ENCODE assay signal across 7 mouse cellular contexts in the genomic region with DNA sequence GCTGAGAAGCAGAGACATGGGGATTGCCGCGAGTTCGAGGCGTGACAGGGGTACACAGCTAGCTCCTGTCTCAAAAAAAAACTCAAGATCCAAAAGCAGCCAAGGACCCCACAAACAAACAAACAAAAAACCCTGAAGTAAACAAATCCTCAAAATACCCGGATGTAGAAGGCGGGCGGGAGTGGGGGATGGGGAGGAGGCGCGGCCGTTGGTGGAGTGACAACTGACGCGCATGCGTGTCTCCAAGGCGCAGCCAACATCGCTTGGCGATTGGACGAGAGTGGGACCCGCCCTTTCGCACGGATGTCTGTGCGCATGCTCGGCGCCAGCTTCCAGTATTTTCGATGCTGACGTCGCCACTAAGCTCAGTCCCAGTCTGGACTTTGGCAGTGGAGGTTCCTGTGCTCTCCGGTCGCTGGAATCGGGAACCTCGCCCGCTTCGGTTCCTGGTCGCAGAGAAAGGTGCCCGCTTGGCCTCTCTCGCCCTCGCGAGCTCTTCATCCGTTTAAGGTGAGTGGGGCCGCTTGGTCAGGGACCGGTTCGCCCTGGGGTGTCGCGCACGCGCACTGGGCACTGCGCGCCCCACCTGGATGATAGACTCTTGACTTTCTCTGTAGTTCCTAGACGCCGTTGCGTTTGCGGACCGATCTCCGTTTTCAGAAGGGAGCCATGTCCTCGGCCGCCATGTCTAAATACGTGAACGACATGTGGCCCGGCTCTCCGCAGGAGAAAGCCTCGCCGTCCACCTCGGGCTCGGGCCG. TPM values are rescaled to one million over a fixed set of nuclear protein-coding genes. Genes with fewer than 3 reads are reported as not detected.
DNase-seq lines count a peak whose midpoint lies in the region; ATAC-seq and TF ChIP-seq lines count a peak whose summit lies in the region.

A gene (plus strand): TSS at position 335 of the 761 bp plus-strand sequence.

- H3K27me3 ChIP-seq in intestine, postnatal 0 days (replicated peaks; ENCODE audit: control insufficient read depth, insufficient read depth, low read length), result no peaks in the 10 kb centered on the region
- H3K27me3 ChIP-seq in midbrain, embryonic 12.5 days, result no peaks in the 10 kb centered on the region
- H3K27me3 ChIP-seq in small intestine, adult 2 months (ENCODE audit: control insufficient read depth, insufficient read depth, low read length), result no peaks in the 10 kb centered on the region

- H3K27ac ChIP-seq in intestine, postnatal 0 days (ENCODE audit: low read depth, low read length), result peak within 1 kb of the TSS; percentile 94
- H3K27ac ChIP-seq in midbrain, embryonic 12.5 days (replicated peaks), result peak within 1 kb of the TSS; percentile 92
- peak within 1 kb of the TSS; percentile 99 for H3K27ac ChIP-seq in small intestine, adult 2 months (ENCODE audit: insufficient read depth, low read depth, low read length)

- peak; percentile 97 for DNase-seq in adrenal gland, adult 8-10 months
- peak; percentile 96 for DNase-seq in embryo, embryonic 9.5 days (ENCODE audit: extremely low spot score)
- no peak for DNase-seq in gonadal fat pad, adult 2 months (ENCODE audit: low read depth)
- peak; percentile 99 for DNase-seq in left cerebral cortex, postnatal 4 days

- peak; percentile 100 for TF ChIP-seq POLR2A in small intestine, adult 2 months (IDR thresholded peaks at IDR 0.05; ENCODE audit: low read depth, low read length)

- WGBS in intestine, postnatal 0 days, result under 1% methylated on average over 64 of the region's 64 CpGs
- WGBS in midbrain, embryonic 12.5 days, result under 1% methylated on average over 64 of the region's 64 CpGs
- under 1% methylated on average over 64 of the region's 64 CpGs for WGBS in small intestine, adult 2 months

- peak within 1 kb of the TSS; percentile 69 for H3K4me2 ChIP-seq in intestine, postnatal 0 days (replicated peaks; ENCODE audit: low read depth)
- H3K4me2 ChIP-seq in midbrain, embryonic 12.5 days (replicated peaks), result peak within 1 kb of the TSS; percentile 87

- peaks cover 6% of the 10 kb centered on the region; the same call in 1 of the 2 replicates for H3K4me1 ChIP-seq in intestine, postnatal 0 days (replicated peaks; ENCODE audit: control insufficient read depth, insufficient read depth, low read length)
- H3K4me1 ChIP-seq in midbrain, embryonic 12.5 days, result peaks cover 19% of the 10 kb centered on the region
- peaks cover 8% of the 10 kb centered on the region; the same call in 1 of the 2 replicates for H3K4me1 ChIP-seq in small intestine, adult 2 months (ENCODE audit: control insufficient read depth, insufficient read depth, insufficient read length, low read length)

- ATAC-seq in intestine, postnatal 0 days, result peak; percentile 86
- peak; percentile 95 for ATAC-seq in midbrain, embryonic 12.5 days (ENCODE audit: low FRiP score, low read depth)

- no peak for TF ChIP-seq CTCF in intestine, postnatal 0 days (IDR thresholded peaks at IDR 0.05; ENCODE audit: low read depth)
- TF ChIP-seq CTCF in small intestine, adult 2 months (IDR thresholded peaks at IDR 0.05; ENCODE audit: extremely low read depth, insufficient read length, insufficient replicate concordance, low read depth, low read length), result no peak

- H3K9me3 ChIP-seq in intestine, postnatal 0 days (ENCODE audit: control insufficient read depth), result no peaks in the 10 kb centered on the region
- no peaks in the 10 kb centered on the region for H3K9me3 ChIP-seq in midbrain, embryonic 12.5 days

- H3K9ac ChIP-seq in intestine, postnatal 0 days (ENCODE audit: low read depth, low read length), result peak within 1 kb of the TSS; percentile 96
- H3K9ac ChIP-seq in midbrain, embryonic 12.5 days (replicated peaks), result peak within 1 kb of the TSS; percentile 97

- H3K36me3 ChIP-seq in intestine, postnatal 0 days (ENCODE audit: control insufficient read depth, insufficient read depth), result peaks cover 32% of the 10 kb centered on the region
- H3K36me3 ChIP-seq in midbrain, embryonic 12.5 days, result peaks cover 32% of the 10 kb centered on the region
- peaks cover 36% of the 10 kb centered on the region for H3K36me3 ChIP-seq in small intestine, adult 2 months (ENCODE audit: control insufficient read depth, insufficient read depth, low read length)

- intact Hi-C loops in left cerebral cortex, postnatal 4 days (cut with DNase I), result no loop called here

- H3K4me3 ChIP-seq in intestine, postnatal 0 days (ENCODE audit: low read depth, low read length), result peak within 1 kb of the TSS; percentile 75
- H3K4me3 ChIP-seq in midbrain, embryonic 12.5 days, result peak within 1 kb of the TSS; percentile 100
- H3K4me3 ChIP-seq in small intestine, adult 2 months (ENCODE audit: low read depth, low read length), result peak within 1 kb of the TSS; percentile 85

RNA-seq across cellular contexts. Expression of the gene that starts here (rescaled TPM):
- 100 to 1,000 TPM; 450 to 493 (median 461) TPM for total RNA-seq in adrenal gland, adult 8-10 months (2022)
- 412 and 485 TPM in 2 replicates for polyA plus RNA-seq in gonadal fat pad, adult 2 months (2012; rRNA removed)
- polyA plus RNA-seq in intestine, postnatal 0 days (2015; fragmentation: Nextera tagmentation; extraction: Ambion mirVana), result 252 and 263 TPM in 2 replicates
- 100 to 1,000 TPM; 231 to 238 TPM for total RNA-seq in left cerebral cortex, postnatal 4 days (2021)
- polyA plus RNA-seq in midbrain, embryonic 12.5 days (2016; fragmentation: Nextera tagmentation; extraction: Ambion mirVana), result 525 and 549 TPM in 2 replicates
- polyA plus RNA-seq in small intestine, adult 2 months (2012; rRNA removed), result 758 and 1,409 TPM in 2 replicates
